Mouse (Mus musculus): ENCODE measurements at regions not wholly inside any gene's neighbourhood (a gene's known extent, or its start where the extent isn't known, plus 50 kb on each side); places are given as distances from the start of the nearest gene placed in this dataset.

DNA sequence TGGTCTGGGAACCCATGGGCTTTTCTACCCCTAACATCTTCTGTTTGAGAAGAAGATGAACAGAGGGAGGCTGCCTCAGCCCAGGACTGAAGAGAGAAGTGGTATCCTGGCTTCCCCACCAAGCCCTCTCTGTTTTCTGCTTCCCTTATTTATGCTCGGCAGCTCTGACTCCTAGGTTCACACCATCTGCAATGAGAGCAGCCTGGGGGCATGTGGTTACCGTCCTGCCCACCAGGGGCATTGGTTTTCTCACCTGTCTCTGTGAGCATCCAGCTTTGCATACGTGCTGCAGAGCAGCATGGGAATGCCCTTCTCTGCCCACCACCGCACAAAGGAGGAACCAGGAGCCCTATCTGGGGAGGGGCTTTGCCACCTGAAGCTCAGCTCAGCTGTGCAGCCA, 89.4 kb upstream of the Ccnd1 start:
- WGBS, result 33% methylated on average over 4 of the region's 4 CpGs
- no peaks in the 10 kb centered on the region for H3K36me3 ChIP-seq (replicated peaks; ENCODE audit: control insufficient read depth, insufficient read depth, low read depth, low read length)
- DNase-seq (ENCODE audit: low spot score) (no peak), ATAC-seq (replicated peaks; ENCODE audit: insufficient number of reproducible peaks, low FRiP score, low TSS enrichment, low read depth) (no peak)
- no peaks in the 10 kb centered on the region for H3K9me3 ChIP-seq (replicated peaks; ENCODE audit: control insufficient read depth, low read length)
- no peaks in the 10 kb centered on the region for H3K27me3 ChIP-seq (ENCODE audit: control insufficient read depth, insufficient read depth, low read length)
- H3K9ac ChIP-seq (replicated peaks; ENCODE audit: low read length), result no peak overlapping the region
- H3K4me2 ChIP-seq (ENCODE audit: low read depth, low read length), result no peak overlapping the region
- no peak overlapping the region for H3K27ac ChIP-seq (replicated peaks; ENCODE audit: low read depth, low read length)
- H3K4me1 ChIP-seq (ENCODE audit: control insufficient read depth, insufficient read depth, low read length), result no peaks in the 10 kb centered on the region; the same call in none of the 2 replicates
- H3K4me3 ChIP-seq (ENCODE audit: low read depth, low read length), result no peak overlapping the region

DNA sequence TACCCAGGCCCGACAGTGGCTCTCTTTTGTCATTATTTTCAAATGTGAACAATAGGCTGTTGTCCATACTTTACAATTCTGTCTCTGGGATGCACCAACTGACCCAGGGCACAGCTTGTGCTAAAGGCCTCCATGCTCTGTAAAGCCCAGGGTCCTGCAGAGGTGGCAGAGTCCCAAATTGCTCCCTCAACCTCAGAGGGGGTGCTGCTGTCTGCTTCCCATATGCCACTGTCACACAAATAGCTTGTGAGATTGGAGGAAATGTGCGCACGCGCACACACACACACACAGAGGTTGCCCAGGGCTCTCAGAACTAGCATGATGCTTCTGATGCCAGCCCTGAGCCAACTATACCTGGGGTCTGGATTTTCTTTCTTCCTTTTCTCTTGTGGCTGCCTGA, 87.3 kb upstream of the Ccnd1 start:
- ATAC-seq (replicated peaks; ENCODE audit: insufficient number of reproducible peaks, low FRiP score, low TSS enrichment, low read depth), result no peak
- DNase-seq (ENCODE audit: low spot score), result no peak
- Histone ChIP-seq H3K4me1 (ENCODE audit: control insufficient read depth, insufficient read depth, low read length) (no peaks in the 10 kb centered on the region; the same call in none of the 2 replicates), H3K27ac (replicated peaks; ENCODE audit: low read depth, low read length) (no peak overlapping the region), H3K9me3 (replicated peaks; ENCODE audit: control insufficient read depth, low read length) (no peaks in the 10 kb centered on the region), H3K36me3 (replicated peaks; ENCODE audit: control insufficient read depth, insufficient read depth, low read depth, low read length) (no peaks in the 10 kb centered on the region), H3K27me3 (ENCODE audit: control insufficient read depth, insufficient read depth, low read length) (no peaks in the 10 kb centered on the region), H3K4me3 (ENCODE audit: low read depth, low read length) (no peak overlapping the region), H3K4me2 (ENCODE audit: low read depth, low read length) (no peak overlapping the region), H3K9ac (replicated peaks; ENCODE audit: low read length) (no peak overlapping the region)
- WGBS, result 74% methylated on average over 4 of the region's 4 CpGs

DNA sequence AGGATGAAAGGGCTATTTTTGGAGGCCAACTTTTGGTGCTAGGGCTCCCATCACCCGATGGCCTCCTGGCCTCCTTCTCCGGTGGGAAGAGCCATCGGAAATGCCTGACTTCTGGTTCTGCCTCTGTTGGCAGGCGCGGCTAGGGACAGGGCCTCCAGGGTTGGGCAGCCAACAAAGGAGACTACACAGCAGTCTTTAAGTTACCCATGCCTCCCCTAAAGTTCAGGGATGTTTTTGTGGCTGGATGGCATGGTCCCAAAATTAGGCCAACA, 86.2 kb upstream of the Ccnd1 start:
- no peak overlapping the region for H3K27ac ChIP-seq (replicated peaks; ENCODE audit: low read depth, low read length)
- H3K4me3 ChIP-seq (ENCODE audit: low read depth, low read length), result no peak overlapping the region
- DNase-seq (ENCODE audit: low spot score), result no peak
- no peaks in the 10 kb centered on the region for H3K36me3 ChIP-seq (replicated peaks; ENCODE audit: control insufficient read depth, insufficient read depth, low read depth, low read length)
- H3K4me1 ChIP-seq (ENCODE audit: control insufficient read depth, insufficient read depth, low read length), result no peaks in the 10 kb centered on the region; the same call in 1 of the 2 replicates
- no peak for ATAC-seq (replicated peaks; ENCODE audit: insufficient number of reproducible peaks, low FRiP score, low TSS enrichment, low read depth)
- WGBS, result 93% methylated on average over 5 of the region's 5 CpGs
- no peak overlapping the region for H3K4me2 ChIP-seq (ENCODE audit: low read depth, low read length)
- no peaks in the 10 kb centered on the region for H3K27me3 ChIP-seq (ENCODE audit: control insufficient read depth, insufficient read depth, low read length)
- H3K9ac ChIP-seq (replicated peaks; ENCODE audit: low read length), result no peak overlapping the region
- no peaks in the 10 kb centered on the region for H3K9me3 ChIP-seq (replicated peaks; ENCODE audit: control insufficient read depth, low read length)

DNA sequence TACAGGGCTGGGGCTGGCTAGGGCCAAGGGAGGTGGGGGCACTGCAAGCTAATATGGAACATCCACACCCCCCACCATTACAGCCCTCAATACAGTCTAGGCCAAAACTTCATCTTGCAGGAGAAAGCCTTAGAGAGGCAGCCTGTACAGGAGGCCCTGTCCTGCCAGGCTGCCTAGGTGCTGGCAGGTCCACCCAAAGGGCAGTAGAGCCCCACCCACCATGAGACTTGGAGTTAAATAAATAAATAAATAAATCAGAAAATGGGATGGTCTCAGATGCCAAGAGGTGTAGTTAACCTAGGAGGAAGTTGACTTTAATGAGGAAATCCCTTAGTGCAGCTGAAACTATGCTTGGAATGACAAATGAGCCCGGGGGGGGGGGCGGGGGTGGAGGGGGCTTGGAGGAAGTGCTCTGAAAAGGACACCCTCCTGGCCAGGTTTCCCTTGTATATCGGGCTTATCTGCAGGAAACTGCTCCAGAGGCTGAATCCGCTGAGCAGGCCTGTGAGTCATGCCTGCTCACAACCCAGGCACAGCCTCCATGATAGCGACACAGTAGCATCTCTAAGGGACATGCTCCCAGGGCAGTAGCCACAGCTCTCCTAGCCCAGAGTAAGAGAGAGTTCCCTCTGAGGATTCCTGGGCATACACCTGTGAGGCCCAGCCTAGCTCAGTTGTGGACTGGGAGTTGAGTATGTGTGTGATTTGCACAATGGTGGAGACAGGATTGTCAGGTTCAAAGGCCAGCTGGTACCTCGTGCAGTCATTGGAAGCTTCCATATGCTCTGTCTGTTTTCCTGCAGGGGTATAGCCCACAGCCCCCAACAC, 85.7 kb upstream of the Ccnd1 start:
- H3K4me1 ChIP-seq (ENCODE audit: control insufficient read depth, insufficient read depth, low read length), result no peaks in the 10 kb centered on the region; the same call in 1 of the 2 replicates

DNA sequence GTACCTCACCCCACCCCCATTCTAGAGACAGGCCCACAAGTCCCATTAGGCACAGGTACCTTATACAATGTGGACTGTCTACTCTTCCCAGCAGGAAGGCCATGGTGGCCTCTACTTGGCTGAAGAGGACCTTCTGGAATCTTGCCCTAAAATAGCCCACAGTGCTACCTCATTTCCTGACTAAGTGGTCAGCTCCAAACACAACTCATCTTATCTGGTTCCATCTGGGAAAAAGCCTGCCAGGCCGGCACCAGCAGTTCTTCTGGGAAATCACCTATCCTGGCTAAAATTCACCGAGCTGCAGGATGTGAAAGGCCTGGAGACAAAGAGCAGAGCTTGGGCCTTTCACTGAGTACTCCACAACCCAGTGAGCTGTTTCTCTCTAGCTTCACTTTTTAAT, 84.9 kb upstream of the Ccnd1 start:
- DNase-seq (ENCODE audit: low spot score) (no peak), ATAC-seq (replicated peaks; ENCODE audit: insufficient number of reproducible peaks, low FRiP score, low TSS enrichment, low read depth) (no peak)
- Histone ChIP-seq H3K4me2 (ENCODE audit: low read depth, low read length) (no peak overlapping the region), H3K27ac (replicated peaks; ENCODE audit: low read depth, low read length) (no peak overlapping the region), H3K4me1 (ENCODE audit: control insufficient read depth, insufficient read depth, low read length) (no peaks in the 10 kb centered on the region), H3K9me3 (replicated peaks; ENCODE audit: control insufficient read depth, low read length) (no peaks in the 10 kb centered on the region), H3K9ac (replicated peaks; ENCODE audit: low read length) (no peak overlapping the region), H3K36me3 (replicated peaks; ENCODE audit: control insufficient read depth, insufficient read depth, low read depth, low read length) (no peaks in the 10 kb centered on the region), H3K4me3 (ENCODE audit: low read depth, low read length) (no peak overlapping the region), H3K27me3 (ENCODE audit: control insufficient read depth, insufficient read depth, low read length) (no peaks in the 10 kb centered on the region)
- WGBS, result 90% methylated on average over 2 of the region's 2 CpGs

More for the DNA sequence above, 85.7 kb upstream of the Ccnd1 start:
- Histone ChIP-seq H3K4me3 (ENCODE audit: low read depth, low read length) (no peak overlapping the region), H3K27me3 (ENCODE audit: control insufficient read depth, insufficient read depth, low read length) (no peaks in the 10 kb centered on the region), H3K27ac (replicated peaks; ENCODE audit: low read depth, low read length) (no peak overlapping the region), H3K9me3 (replicated peaks; ENCODE audit: control insufficient read depth, low read length) (no peaks in the 10 kb centered on the region), H3K36me3 (replicated peaks; ENCODE audit: control insufficient read depth, insufficient read depth, low read depth, low read length) (no peaks in the 10 kb centered on the region), H3K4me2 (ENCODE audit: low read depth, low read length) (no peak overlapping the region), H3K9ac (replicated peaks; ENCODE audit: low read length) (no peak overlapping the region)
- WGBS, result 51% methylated on average over 6 of the region's 6 CpGs
- DNase-seq (ENCODE audit: low spot score) (no peak), ATAC-seq (replicated peaks; ENCODE audit: insufficient number of reproducible peaks, low FRiP score, low TSS enrichment, low read depth) (peak; percentile 53; the same call in 1 of the 2 replicates)

DNA sequence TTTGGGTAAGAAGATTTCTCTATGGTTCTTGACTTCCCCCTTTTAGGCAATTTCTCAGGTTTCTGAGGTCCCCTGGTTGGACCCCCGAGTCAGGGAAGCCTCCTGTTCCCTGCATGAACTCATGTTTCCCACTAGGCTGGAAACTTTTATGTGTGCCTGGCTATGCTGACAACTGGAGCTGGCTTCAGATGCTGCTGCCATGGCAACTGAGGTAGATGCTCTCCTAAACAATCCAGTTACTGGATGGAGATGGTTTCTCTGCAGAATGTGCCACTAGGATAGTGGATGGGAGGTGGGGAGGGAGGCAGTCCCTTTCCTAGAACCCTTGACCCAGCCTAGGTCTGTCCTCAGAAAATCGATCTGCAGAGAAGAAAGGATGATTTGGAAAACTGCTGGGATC, 79.4 kb upstream of the Ccnd1 start:
- no peak overlapping the region for H3K27ac ChIP-seq (replicated peaks; ENCODE audit: low read depth, low read length)
- WGBS, result 72% methylated on average over 2 of the region's 2 CpGs
- no peak overlapping the region for H3K9ac ChIP-seq (replicated peaks; ENCODE audit: low read length)
- H3K4me1 ChIP-seq (ENCODE audit: control insufficient read depth, insufficient read depth, low read length), result no peaks in the 10 kb centered on the region
- H3K36me3 ChIP-seq (replicated peaks; ENCODE audit: control insufficient read depth, insufficient read depth, low read depth, low read length), result no peaks in the 10 kb centered on the region
- no peaks in the 10 kb centered on the region for H3K27me3 ChIP-seq (ENCODE audit: control insufficient read depth, insufficient read depth, low read length)
- no peak for DNase-seq (ENCODE audit: low spot score)
- ATAC-seq (replicated peaks; ENCODE audit: insufficient number of reproducible peaks, low FRiP score, low TSS enrichment, low read depth), result no peak
- H3K4me2 ChIP-seq (ENCODE audit: low read depth, low read length), result no peak overlapping the region
- H3K4me3 ChIP-seq (ENCODE audit: low read depth, low read length), result no peak overlapping the region
- H3K9me3 ChIP-seq (replicated peaks; ENCODE audit: control insufficient read depth, low read length), result no peaks in the 10 kb centered on the region

DNA sequence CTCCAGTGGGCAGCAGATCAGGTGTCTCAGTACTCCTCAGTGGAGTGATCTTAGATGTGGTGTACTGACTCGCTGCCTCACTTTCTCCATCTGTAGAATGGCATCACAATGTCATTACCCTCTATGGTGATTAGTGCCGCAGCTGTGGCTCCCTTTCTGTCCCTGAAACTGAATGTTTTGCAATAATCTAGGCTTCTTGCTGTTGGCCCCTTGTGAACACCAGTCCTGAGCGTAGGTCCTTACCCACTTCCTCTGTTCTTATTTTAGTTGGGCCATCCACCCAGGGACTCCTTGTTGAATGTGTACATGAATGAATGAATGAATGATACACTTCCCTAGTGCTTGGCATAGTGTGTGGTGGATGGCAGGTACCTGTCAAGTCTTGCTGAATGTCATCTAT, 78.4 kb upstream of the Ccnd1 start:
- no peak overlapping the region for H3K4me3 ChIP-seq (ENCODE audit: low read depth, low read length)
- 85% methylated on average over 3 of the region's 3 CpGs for WGBS
- no peak overlapping the region for H3K27ac ChIP-seq (replicated peaks; ENCODE audit: low read depth, low read length)
- no peaks in the 10 kb centered on the region for H3K9me3 ChIP-seq (replicated peaks; ENCODE audit: control insufficient read depth, low read length)
- ATAC-seq (replicated peaks; ENCODE audit: insufficient number of reproducible peaks, low FRiP score, low TSS enrichment, low read depth) (no peak), DNase-seq (ENCODE audit: low spot score) (no peak)
- H3K36me3 ChIP-seq (replicated peaks; ENCODE audit: control insufficient read depth, insufficient read depth, low read depth, low read length), result no peaks in the 10 kb centered on the region
- H3K4me2 ChIP-seq (ENCODE audit: low read depth, low read length), result no peak overlapping the region
- no peak overlapping the region for H3K9ac ChIP-seq (replicated peaks; ENCODE audit: low read length)
- no peaks in the 10 kb centered on the region for H3K27me3 ChIP-seq (ENCODE audit: control insufficient read depth, insufficient read depth, low read length)
- no peaks in the 10 kb centered on the region for H3K4me1 ChIP-seq (ENCODE audit: control insufficient read depth, insufficient read depth, low read length)

DNA sequence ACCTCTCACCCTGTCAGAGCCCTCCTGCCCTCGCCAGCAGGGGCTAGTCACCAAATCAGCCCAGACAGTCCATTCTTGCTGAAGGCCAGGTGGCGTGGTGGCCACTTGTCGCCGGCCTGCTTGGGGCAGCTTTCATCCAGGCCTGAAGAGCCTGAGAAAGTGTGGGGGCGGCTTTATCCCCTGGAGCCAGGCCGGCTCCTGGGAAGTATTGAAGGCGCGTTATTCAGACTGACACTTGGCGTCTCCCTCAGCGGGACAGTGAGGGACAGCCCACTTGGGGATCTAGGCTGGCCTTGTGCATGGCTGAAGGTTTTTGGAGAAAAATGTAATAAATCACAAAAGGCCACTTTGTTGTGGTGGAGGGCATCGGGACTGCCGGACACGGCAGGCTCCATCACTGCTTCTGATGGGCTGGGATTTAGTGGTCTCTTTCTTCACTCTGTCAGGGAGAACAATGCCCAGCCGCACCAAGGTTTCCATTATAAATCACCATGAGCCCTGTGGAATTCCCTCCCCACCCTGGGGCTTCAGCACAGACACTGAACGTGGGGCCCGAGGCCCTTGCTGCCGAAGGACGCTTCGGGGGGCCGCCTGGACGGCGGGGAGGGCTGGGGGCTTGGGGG, 75.8 kb upstream of the Ccnd1 start:
- no peaks in the 10 kb centered on the region for H3K4me1 ChIP-seq (ENCODE audit: control insufficient read depth, insufficient read depth, low read length)
- ATAC-seq (replicated peaks; ENCODE audit: insufficient number of reproducible peaks, low FRiP score, low TSS enrichment, low read depth) (no peak), DNase-seq (ENCODE audit: low spot score) (no peak)
- WGBS, result 46% methylated on average over 22 of the region's 22 CpGs
- no peak overlapping the region for H3K4me2 ChIP-seq (ENCODE audit: low read depth, low read length)
- H3K4me3 ChIP-seq (ENCODE audit: low read depth, low read length), result no peak overlapping the region
- H3K36me3 ChIP-seq (replicated peaks; ENCODE audit: control insufficient read depth, insufficient read depth, low read depth, low read length), result no peaks in the 10 kb centered on the region
- H3K9me3 ChIP-seq (replicated peaks; ENCODE audit: control insufficient read depth, low read length), result no peaks in the 10 kb centered on the region
- H3K27me3 ChIP-seq (ENCODE audit: control insufficient read depth, insufficient read depth, low read length), result no peaks in the 10 kb centered on the region
- 0 out of 2 replicates have a peak overlapping the region, but pooled peaks have one; percentile 32 for H3K9ac ChIP-seq (replicated peaks; ENCODE audit: low read length)
- no peak overlapping the region for H3K27ac ChIP-seq (replicated peaks; ENCODE audit: low read depth, low read length)
